Mouse (Mus musculus) olfactory bulb, adult 2 months (tissue): ENCODE measurements around the gene Aldh1l1.

Source experiments
- CTCF ChIP-seq: fragments of 200-500 bp; IDR thresholded peaks from 2 replicates; pipeline ENCODE4 v1.5.1; 2012; ENCODE audit warnings: low read depth, mild to moderate bottlenecking, low read length, moderate library complexity; ENCODE audit not compliant: insufficient read depth
- POLR2A ChIP-seq: fragments of 200-500 bp; IDR thresholded peaks from 2 replicates; pipeline ENCODE4 v1.6.1; 2012; ENCODE audit warnings: mild to moderate bottlenecking, low read depth, low read length, moderate library complexity; ENCODE audit not compliant: insufficient read depth

DNA sequence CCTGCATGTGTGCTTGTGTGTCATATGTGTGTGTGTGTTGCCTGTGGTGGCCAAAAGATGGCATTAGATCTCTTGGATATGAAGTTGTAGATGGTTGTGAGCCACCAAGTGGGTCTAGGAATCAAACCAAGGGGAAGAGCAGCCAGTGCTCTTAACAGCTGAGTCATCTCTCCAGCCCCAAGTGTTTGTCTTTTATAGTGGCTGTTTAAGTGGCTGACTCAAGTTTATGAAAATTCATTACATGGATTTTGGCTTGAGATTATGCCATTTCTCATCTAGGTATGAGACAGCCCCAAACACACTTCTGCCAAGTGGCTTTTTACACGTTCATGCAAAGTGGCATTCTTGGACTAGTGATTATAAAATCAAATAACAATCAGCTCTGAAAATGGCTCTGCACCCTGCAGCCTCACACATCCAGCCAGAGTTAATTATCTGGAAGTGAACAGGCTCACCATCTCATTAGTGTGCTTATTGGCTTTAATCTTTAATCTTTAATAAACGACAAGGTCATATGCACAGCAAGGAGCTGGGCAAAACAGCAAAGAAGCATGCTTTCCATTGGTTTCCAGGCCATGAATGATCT lies 43.3 kb downstream of the Aldh1l1 start:
- no peak for TF ChIP-seq CTCF
- no peak for TF ChIP-seq POLR2A
